Mouse (Mus musculus) neural tube, embryonic 14.5 days (tissue): ENCODE data around the gene Skap2. TPM values are rescaled to one million over a fixed set of nuclear protein-coding genes. Genes with fewer than 3 reads are reported as not detected.

Experiments used
- ATAC-seq: fragments of 200-750 bp; cut with Nextera tagmentation; 2 replicates; pipeline ENCODE4 v1.8.0; 2017; ENCODE audit warnings: low read depth, mild to moderate bottlenecking, moderate TSS enrichment, moderate library complexity
- H3K27ac ChIP-seq: fragments of 300-500 bp; sonication (generic); 2 replicates; pipeline ENCODE4 v1.5.1; 2014; ENCODE audit warnings: low read depth, mild to moderate bottlenecking, control low read depth, low read length, moderate library complexity, mixed read lengths
- H3K27me3 ChIP-seq: fragments of 300-500 bp; sonication (generic); 2 replicates; pipeline ENCODE4 v1.6.1; 2014; ENCODE audit warnings: low read length; ENCODE audit not compliant: control insufficient read depth, insufficient read depth
- H3K36me3 ChIP-seq: fragments of 300-500 bp; sonication (generic); 2 replicates; pipeline ENCODE4 v1.6.1; 2014; ENCODE audit warnings: low read length, mixed read lengths; ENCODE audit not compliant: control insufficient read depth, insufficient read depth
- H3K4me1 ChIP-seq: fragments of 300-500 bp; sonication (generic); 2 replicates; pipeline ENCODE4 v1.6.1; 2014; ENCODE audit warnings: low read length; ENCODE audit not compliant: control insufficient read depth, insufficient read depth
- H3K4me2 ChIP-seq: fragments of 300-500 bp; sonication (generic); 2 replicates; pipeline ENCODE4 v1.6.1; 2014; ENCODE audit warnings: mild to moderate bottlenecking, low read depth, low read length, control low read depth
- H3K4me3 ChIP-seq: fragments of 300-500 bp; sonication (generic); 2 replicates; pipeline ENCODE4 v1.5.1; 2014; ENCODE audit warnings: low read depth, low read length, control low read depth, mixed read lengths
- H3K9ac ChIP-seq: fragments of 300-500 bp; sonication (generic); replicated peaks from 2 replicates; pipeline ENCODE4 v1.6.1; 2014; ENCODE audit warnings: low read depth, mild to moderate bottlenecking, control low read depth, low read length, mixed read lengths
- H3K9me3 ChIP-seq: fragments of 300-500 bp; sonication (generic); 2 replicates; pipeline ENCODE4 v1.6.1; 2016; ENCODE audit warnings: low read length; ENCODE audit not compliant: control insufficient read depth
- WGBS: fragments of 180-500 bp; shearing (Covaris S2); extraction: QIAGEN DNeasy Blood & Tissue Kit; methylation state at CpG from one replicate; pipeline ENCODE4 v1.1.7; 2014; 5-methylcytosine and 5-hydroxymethylcytosine counted together
- polyA plus RNA-seq: library from polyadenylated mRNA; unstranded; fragments of >200 nt; fragmentation: Nextera tagmentation; extraction: Ambion mirVana; gene quantifications from 2 replicates; pipeline ENCODE4 v1.2.1, GENCODE M21; 2014

Skap2 gene
- 26.1 and 31.5 TPM in 2 replicates for polyA plus RNA-seq

GRCm38 (mm10) chr6:52012409-52013244, at the start of gene Skap2:
Skap2 (minus strand) TSS chr6:52012549.
- ATAC-seq, result peak; percentile 97
- no peaks in the 10 kb centered on the region for H3K36me3 ChIP-seq
- H3K9ac ChIP-seq, result peak within 1 kb of the TSS; percentile 25
- peaks cover 12% of the 10 kb centered on the region; the same call in 1 of the 2 replicates for H3K4me1 ChIP-seq
- H3K27ac ChIP-seq, result peak within 1 kb of the TSS; percentile 73
- H3K4me3 ChIP-seq, result peak within 1 kb of the TSS; percentile 53
- WGBS, result under 1% methylated on average over 51 of the region's 51 CpGs
- H3K4me2 ChIP-seq, result peak within 1 kb of the TSS; percentile 65
- H3K27me3 ChIP-seq, result no peaks in the 10 kb centered on the region
- H3K9me3 ChIP-seq, result no peaks in the 10 kb centered on the region

GRCm38 (mm10) chr6:52058899-52059448, 46.6 kb upstream of the Skap2 start:
- 31% methylated on average over 10 of the region's 10 CpGs for WGBS

GRCm38 (mm10) chr6:52058120-52058519, 45.8 kb upstream of the Skap2 start:
- Histone ChIP-seq H3K4me3 (no peak overlapping the region), H3K36me3 (no peaks in the 10 kb centered on the region), H3K9ac (no peak overlapping the region), H3K4me1 (0 out of 2 replicates have a peak, but pooled peaks cover 3% of the 10 kb centered on the region), H3K27ac (no peak overlapping the region), H3K4me2 (no peak overlapping the region), H3K27me3 (no peaks in the 10 kb centered on the region), H3K9me3 (no peaks in the 10 kb centered on the region)
- WGBS, result 34% methylated on average over 5 of the region's 5 CpGs
- no peak for ATAC-seq

More at GRCm38 (mm10) chr6:52058899-52059448, 46.6 kb upstream of the Skap2 start:
- no peaks in the 10 kb centered on the region for H3K27me3 ChIP-seq
- H3K27ac ChIP-seq, result no peak overlapping the region
- no peaks in the 10 kb centered on the region for H3K36me3 ChIP-seq
- H3K9ac ChIP-seq, result no peak overlapping the region
- no peak overlapping the region for H3K4me2 ChIP-seq
- ATAC-seq, result 0 out of 2 replicates have a peak, but pooled peaks have one; percentile 51
- H3K4me3 ChIP-seq, result no peak overlapping the region
- H3K9me3 ChIP-seq, result no peaks in the 10 kb centered on the region
- H3K4me1 ChIP-seq, result 0 out of 2 replicates have a peak, but pooled peaks cover 4% of the 10 kb centered on the region

- Histone ChIP-seq H3K4me3 (no peak overlapping the region), H3K27me3 (no peaks in the 10 kb centered on the region), H3K4me2 (no peak overlapping the region), H3K27ac (no peak overlapping the region), H3K36me3 (no peaks in the 10 kb centered on the region), H3K9me3 (no peaks in the 10 kb centered on the region), H3K4me1 (peaks cover 3% of the 10 kb centered on the region; the same call in 1 of the 2 replicates), H3K9ac (no peak overlapping the region)
- no peak for ATAC-seq
- 60% methylated on average over 15 of the region's 15 CpGs for WGBS
Observed at GRCm38 (mm10) chr6:52053567-52054561, 41.5 kb upstream of the Skap2 start.

GRCm38 (mm10) chr6:52050062-52050461, 37.7 kb upstream of the Skap2 start:
- H3K27ac ChIP-seq, result no peak overlapping the region
- H3K4me2 ChIP-seq, result no peak overlapping the region
- no peak overlapping the region for H3K4me3 ChIP-seq
- no peaks in the 10 kb centered on the region; the same call in 1 of the 2 replicates for H3K4me1 ChIP-seq
- no peak overlapping the region for H3K9ac ChIP-seq
- no peaks in the 10 kb centered on the region for H3K9me3 ChIP-seq
- H3K36me3 ChIP-seq, result no peaks in the 10 kb centered on the region
- no peaks in the 10 kb centered on the region for H3K27me3 ChIP-seq
- 35% methylated on average over 12 of the region's 12 CpGs for WGBS
- ATAC-seq, result 0 out of 2 replicates have a peak, but pooled peaks have one; percentile 44

- Histone ChIP-seq H3K9me3 (no peaks in the 10 kb centered on the region), H3K4me3 (no peak overlapping the region), H3K27me3 (no peaks in the 10 kb centered on the region), H3K36me3 (no peaks in the 10 kb centered on the region), H3K4me2 (no peak overlapping the region), H3K9ac (no peak overlapping the region), H3K27ac (no peak overlapping the region), H3K4me1 (no peaks in the 10 kb centered on the region; the same call in 1 of the 2 replicates)
- no peak for ATAC-seq
- 59% methylated on average over 5 of the region's 5 CpGs for WGBS
Observed at GRCm38 (mm10) chr6:52045517-52045916, 33.2 kb upstream of the Skap2 start.

- Histone ChIP-seq H3K9me3 (no peaks in the 10 kb centered on the region), H3K4me3 (no peak overlapping the region), H3K36me3 (no peaks in the 10 kb centered on the region), H3K4me1 (no peaks in the 10 kb centered on the region; the same call in 1 of the 2 replicates), H3K4me2 (no peak overlapping the region), H3K9ac (no peak overlapping the region), H3K27ac (no peak overlapping the region), H3K27me3 (no peaks in the 10 kb centered on the region)
- ATAC-seq, result no peak
- 87% methylated on average over 4 of the region's 4 CpGs for WGBS
Observed at GRCm38 (mm10) chr6:52036077-52036476, 23.7 kb upstream of the Skap2 start.

GRCm38 (mm10) chr6:52031181-52031580, 18.8 kb upstream of the Skap2 start:
- no peak for ATAC-seq
- Histone ChIP-seq H3K4me2 (no peak overlapping the region), H3K9ac (no peak overlapping the region), H3K36me3 (no peaks in the 10 kb centered on the region), H3K4me3 (no peak overlapping the region), H3K9me3 (no peaks in the 10 kb centered on the region), H3K27me3 (no peaks in the 10 kb centered on the region), H3K4me1 (no peaks in the 10 kb centered on the region), H3K27ac (no peak overlapping the region)
- WGBS, result 43% methylated on average over 7 of the region's 7 CpGs
